Mouse (Mus musculus): ENCODE results near the gene Sh3pxd2a.

GRCm38 (mm10) chr19:47492422-47492821, 28.2 kb upstream of the Sh3pxd2a start:
- TF ChIP-seq ZC3H11A (IDR thresholded peaks at IDR 0.05; ENCODE audit: low read depth, low read length) (no peak), NRF1 (IDR thresholded peaks at IDR 0.05; ENCODE audit: insufficient read depth, low read depth, low read length, poor library complexity, severe bottlenecking) (no peak), USF2 (IDR thresholded peaks at IDR 0.05; ENCODE audit: borderline replicate concordance in 1 of 2, insufficient read depth in 1 of 2, low read depth in 1 of 2, low read length in 2 of 2) (no peak)
